ENCODE assay signal across 9 mouse cellular contexts in genomic region chr14:27039281-27040248, GRCm38 (mm10). TPM values are rescaled to one million over a fixed set of nuclear protein-coding genes. Genes with fewer than 3 reads are reported as not detected.
DNase-seq lines count a peak whose midpoint lies in the region; ATAC-seq lines count a peak whose summit lies in the region.
"Had no signal": no experiment of that assay in that cellular context is flagged by ENCODE, and none has a peak within 500 bp of the region (broad histone marks: within the 10 kb centered on the region; RNA-seq: fewer than 3 reads in every experiment).

No protein-coding gene starts in this region.

- H3K27me3 ChIP-seq in kidney, embryonic 15.5 days, result peaks cover 3% of the 10 kb centered on the region; the same call in 1 of the 2 replicates
- H3K27me3 ChIP-seq in stomach, embryonic 14.5 days (ENCODE audit: control insufficient read depth, insufficient read depth, low read length), result no peaks in the 10 kb centered on the region

- H3K9me3 ChIP-seq in kidney, embryonic 15.5 days (replicated peaks), result no peaks in the 10 kb centered on the region
- no peaks in the 10 kb centered on the region for H3K9me3 ChIP-seq in stomach, embryonic 14.5 days (ENCODE audit: control insufficient read depth, low read depth, low read length)

- peak; percentile 42 for DNase-seq in right cerebral cortex, postnatal 4 days
- no peak for DNase-seq in right cerebral cortex, adult 18-20 months
- DNase-seq in embryo, embryonic 10 days (ENCODE audit: low spot score), result peak; percentile 81
- DNase-seq in heart, adult 8-10 months (ENCODE audit: low spot score), result peak; percentile 34
- peak; percentile 61 for DNase-seq in lung, postnatal 14 days
- no peak for DNase-seq in cerebellum, adult 11 months

- peak overlapping the region; percentile 83 for H3K9ac ChIP-seq in kidney, embryonic 15.5 days
- peak overlapping the region; percentile 79 for H3K9ac ChIP-seq in stomach, embryonic 14.5 days (replicated peaks; ENCODE audit: low read depth, low read length)

- peak overlapping the region; percentile 92 for H3K4me2 ChIP-seq in kidney, embryonic 15.5 days
- H3K4me2 ChIP-seq in stomach, embryonic 14.5 days (replicated peaks; ENCODE audit: low read depth, low read length), result peak overlapping the region; percentile 82

- H3K4me3 ChIP-seq in kidney, embryonic 15.5 days (replicated peaks), result peak overlapping the region; percentile 81
- peak overlapping the region; percentile 98 for H3K4me3 ChIP-seq in stomach, embryonic 14.5 days (ENCODE audit: low read depth, low read length)

- peak; percentile 52 for ATAC-seq in kidney, embryonic 15.5 days (replicated peaks; ENCODE audit: low FRiP score)
- ATAC-seq in stomach, embryonic 14.5 days (ENCODE audit: insufficient number of reproducible peaks, insufficient read depth, low FRiP score, low read depth), result peak; percentile 54

- H3K4me1 ChIP-seq in kidney, embryonic 15.5 days, result peaks cover 44% of the 10 kb centered on the region
- peaks cover 22% of the 10 kb centered on the region for H3K4me1 ChIP-seq in stomach, embryonic 14.5 days (ENCODE audit: control insufficient read depth, insufficient read depth, low read length)

- H3K27ac ChIP-seq in kidney, embryonic 15.5 days, result peak overlapping the region; percentile 92
- H3K27ac ChIP-seq in stomach, embryonic 14.5 days (ENCODE audit: low read length), result peak overlapping the region; percentile 81; the same call in 1 of the 2 replicates
- H3K27ac ChIP-seq: macrophage had no signal

- WGBS in kidney, embryonic 15.5 days, result under 1% methylated on average over 59 of the region's 59 CpGs
- under 1% methylated on average over 58 of the region's 59 CpGs for WGBS in stomach, embryonic 14.5 days

- H3K36me3 ChIP-seq in kidney, embryonic 15.5 days, result no peaks in the 10 kb centered on the region
- no peaks in the 10 kb centered on the region; the same call in 1 of the 2 replicates for H3K36me3 ChIP-seq in stomach, embryonic 14.5 days (ENCODE audit: control insufficient read depth, insufficient read depth, low read length)

RNA-seq across cellular contexts. Expression of gene Il17rd, which starts 0.8 kb away (rescaled TPM):
- total RNA-seq in heart, adult 8-10 months (2022), result 1 to 10 TPM; 3.1 to 4.4 (median 3.5) TPM
- polyA plus RNA-seq in kidney, embryonic 15.5 days (2015; fragmentation: Nextera tagmentation; extraction: Ambion mirVana), result 5.9 and 6.2 TPM in 2 replicates
- polyA plus RNA-seq in stomach, embryonic 14.5 days (2014; fragmentation: Nextera tagmentation; extraction: Ambion mirVana), result 4.0 and 5.2 TPM in 2 replicates

RNA-seq across cellular contexts. Expression of gene Hesx1, which starts 45.3 kb away (rescaled TPM):
- total RNA-seq in heart, adult 8-10 months (2022), result not detected
- 1.1 and 1.4 TPM in 2 replicates for polyA plus RNA-seq in kidney, embryonic 15.5 days (2015; fragmentation: Nextera tagmentation; extraction: Ambion mirVana)
- not detected in 2 replicates for polyA plus RNA-seq in stomach, embryonic 14.5 days (2014; fragmentation: Nextera tagmentation; extraction: Ambion mirVana)

Comparison
In these comparisons a context has a peak if more than half of its experiments do, and no peak if none do; other contexts are left out.
1. DNase-seq: peak in right cerebral cortex, postnatal 4 days (single experiment), embryo, embryonic 10 days (single experiment), heart, adult 8-10 months (single experiment) and lung, postnatal 14 days (single experiment); none in right cerebral cortex, adult 18-20 months (single experiment) and cerebellum, adult 11 months (single experiment).